Mouse (Mus musculus) T-cell, adult 2 months (primary cell): ENCODE results near the gene Crkl.
"Not testable (repeated sequence)": the region's sequence is repeated elsewhere in the genome, so short reads cannot be mapped to it uniquely, and the experiment has no call there.

Experiments
- DNase-seq: peaks from one replicate; pipeline ENCODE4 v3.0.0; 2022; ENCODE audit warnings: low spot score

Crkl gene

GRCm38 (mm10) chr16:17486505-17486904, 34.7 kb downstream of the Crkl start:
- DNase-seq, result peak; percentile 33

- peak; percentile 31 for DNase-seq
Measured at GRCm38 (mm10) chr16:17488478-17489468, 37.0 kb downstream of the Crkl start.

- peak; percentile 10 for DNase-seq
Measured at GRCm38 (mm10) chr16:17489469-17490111, 37.8 kb downstream of the Crkl start, which contains the start of gene Aifm3. Gene Aifm3, plus strand, starts transcription at chr16:17489611.

GRCm38 (mm10) chr16:17491154-17491553, 39.4 kb downstream of the Crkl start:
- DNase-seq, result no peak

- no peak for DNase-seq
Measured at GRCm38 (mm10) chr16:17491896-17492561, 40.2 kb downstream of the Crkl start.

GRCm38 (mm10) chr16:17496499-17497305, 44.9 kb downstream of the Crkl start:
- DNase-seq, result no peak

GRCm38 (mm10) chr16:17499249-17499883, 47.6 kb downstream of the Crkl start:
- no peak for DNase-seq

- DNase-seq, result no peak
Measured at GRCm38 (mm10) chr16:17502681-17503080, 50.9 kb downstream of the Crkl start.

- DNase-seq, result no peak
Measured at GRCm38 (mm10) chr16:17507018-17507552, 55.3 kb downstream of the Crkl start.

GRCm38 (mm10) chr16:17508031-17508430, 56.2 kb downstream of the Crkl start:
- not testable (repeated sequence) for DNase-seq

GRCm38 (mm10) chr16:17508546-17509239, 56.9 kb downstream of the Crkl start, which contains the start of gene Lztr1:
Gene Lztr1, plus strand, starts transcription at chr16:17508688.
- peak; percentile 86 for DNase-seq

GRCm38 (mm10) chr16:17509240-17509597, 57.4 kb downstream of the Crkl start:
- DNase-seq, result no peak

GRCm38 (mm10) chr16:17510143-17510542, 58.4 kb downstream of the Crkl start:
- no peak for DNase-seq

GRCm38 (mm10) chr16:17510686-17511085, 58.9 kb downstream of the Crkl start:
- DNase-seq, result no peak

- DNase-seq, result no peak
Measured at GRCm38 (mm10) chr16:17511431-17511830, 59.6 kb downstream of the Crkl start.

- no peak for DNase-seq
Measured at GRCm38 (mm10) chr16:17518910-17519309, 67.1 kb downstream of the Crkl start.

GRCm38 (mm10) chr16:17524156-17524555, 72.4 kb downstream of the Crkl start:
- DNase-seq, result no peak

GRCm38 (mm10) chr16:17525524-17525923, 73.7 kb downstream of the Crkl start:
- no peak for DNase-seq

- no peak for DNase-seq
Measured at GRCm38 (mm10) chr16:17526223-17526622, 74.4 kb downstream of the Crkl start.

GRCm38 (mm10) chr16:17527606-17528005, 75.8 kb downstream of the Crkl start:
- DNase-seq, result no peak
